Mouse (Mus musculus) erythroid progenitor cell, adult 5-6 weeks (primary cell): ENCODE results near the gene Magi1. TPM values are rescaled to one million over a fixed set of nuclear protein-coding genes. Genes with fewer than 3 reads are reported as not detected.
"Not testable (repeated sequence)": the region's sequence is repeated elsewhere in the genome, so short reads cannot be mapped to it uniquely, and the experiment has no call there.

Source experiments
- ATAC-seq: replicated peaks from 2 replicates; pipeline ENCODE4 v1.8.0; 2016; ENCODE audit warnings: moderate number of reproducible peaks, mild to moderate bottlenecking, moderate TSS enrichment, inconsistent platforms; ENCODE audit not compliant: poor library complexity, low FRiP score, severe bottlenecking
- total RNA-seq, 2 experiments: library from RNA; stranded (forward) in 1 of 2; stranded (reverse) in 1 of 2; fragments of 150-400 nt in 1 of 2; fragments of 186-747, 209-891 nt in 1 of 2; gene quantifications; 2 replicates each; pipeline versions ENCODE4 v1.2.3 to v1.2.4; 2015 to 2017; ENCODE audit warnings: low replicate concordance in 2 of 2

Gene Magi1
- total RNA-seq, 2 experiments from 2014 or later: not detected

DNA sequence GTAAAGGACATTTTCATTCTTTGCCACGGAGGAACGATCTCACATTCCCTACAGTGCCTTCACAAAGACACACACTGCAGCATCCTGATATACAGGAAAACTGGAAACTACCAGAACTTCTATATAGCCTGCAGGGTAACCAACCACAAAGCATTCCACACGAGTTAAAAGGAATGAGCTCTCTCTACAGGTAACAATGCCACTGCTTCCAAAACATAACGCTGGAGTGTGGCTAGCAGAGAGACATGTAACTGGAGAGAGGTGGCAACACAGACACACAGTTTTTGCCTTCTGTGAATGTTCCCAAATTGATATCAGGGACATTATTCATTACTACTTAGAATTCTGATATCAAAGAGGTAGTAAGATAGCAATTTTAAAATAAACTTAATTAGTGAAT lies 564.2 kb downstream of the Magi1 start:
- ATAC-seq: no peak

DNA sequence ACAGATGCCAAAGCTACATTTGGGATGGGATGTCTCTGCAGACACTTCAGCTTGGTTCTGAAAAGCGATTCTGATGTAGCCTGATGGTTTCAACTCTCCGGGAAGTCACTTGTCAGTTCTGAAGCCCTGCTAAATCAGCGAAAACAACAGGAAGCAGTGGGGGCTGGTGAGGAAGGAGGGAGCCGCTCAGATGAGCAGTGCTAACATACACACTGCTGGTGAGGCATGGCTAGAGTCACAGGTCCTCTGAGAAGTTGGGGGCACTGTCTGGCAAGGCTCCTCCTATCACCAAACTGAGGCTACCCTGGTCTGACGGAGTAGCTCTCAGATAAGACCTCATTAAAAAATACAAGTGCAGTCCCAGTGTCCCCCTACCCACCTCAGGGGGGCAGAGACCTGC lies 565.3 kb downstream of the Magi1 start:
- ATAC-seq: no peak

DNA sequence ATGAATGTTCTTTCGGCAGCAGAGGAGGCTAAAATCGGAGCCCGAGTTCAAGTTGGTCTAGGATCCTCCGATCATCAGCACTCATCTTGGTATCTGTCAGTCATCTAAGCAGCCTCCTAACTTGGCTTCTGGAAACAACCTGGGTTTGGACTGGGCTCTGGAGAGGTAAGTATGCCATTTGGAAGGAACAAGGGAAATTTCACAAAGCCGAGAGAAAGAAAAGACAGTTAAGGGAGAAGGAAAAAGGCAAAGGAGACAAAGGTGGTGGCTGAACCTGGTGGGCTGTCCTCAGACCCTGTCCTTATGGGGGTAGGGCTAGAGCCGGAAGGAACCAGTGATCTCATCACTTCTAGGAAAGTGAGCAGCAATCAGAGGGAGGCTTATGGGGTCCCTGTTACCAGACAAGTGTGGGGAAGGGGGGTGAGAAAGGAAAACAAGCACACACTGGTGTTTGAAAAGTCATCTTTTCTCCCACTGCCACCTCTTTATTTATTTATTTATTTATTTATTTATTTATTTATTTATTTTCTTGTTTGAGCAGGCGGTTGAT lies 565.8 kb downstream of the Magi1 start:
- ATAC-seq: no peak

DNA sequence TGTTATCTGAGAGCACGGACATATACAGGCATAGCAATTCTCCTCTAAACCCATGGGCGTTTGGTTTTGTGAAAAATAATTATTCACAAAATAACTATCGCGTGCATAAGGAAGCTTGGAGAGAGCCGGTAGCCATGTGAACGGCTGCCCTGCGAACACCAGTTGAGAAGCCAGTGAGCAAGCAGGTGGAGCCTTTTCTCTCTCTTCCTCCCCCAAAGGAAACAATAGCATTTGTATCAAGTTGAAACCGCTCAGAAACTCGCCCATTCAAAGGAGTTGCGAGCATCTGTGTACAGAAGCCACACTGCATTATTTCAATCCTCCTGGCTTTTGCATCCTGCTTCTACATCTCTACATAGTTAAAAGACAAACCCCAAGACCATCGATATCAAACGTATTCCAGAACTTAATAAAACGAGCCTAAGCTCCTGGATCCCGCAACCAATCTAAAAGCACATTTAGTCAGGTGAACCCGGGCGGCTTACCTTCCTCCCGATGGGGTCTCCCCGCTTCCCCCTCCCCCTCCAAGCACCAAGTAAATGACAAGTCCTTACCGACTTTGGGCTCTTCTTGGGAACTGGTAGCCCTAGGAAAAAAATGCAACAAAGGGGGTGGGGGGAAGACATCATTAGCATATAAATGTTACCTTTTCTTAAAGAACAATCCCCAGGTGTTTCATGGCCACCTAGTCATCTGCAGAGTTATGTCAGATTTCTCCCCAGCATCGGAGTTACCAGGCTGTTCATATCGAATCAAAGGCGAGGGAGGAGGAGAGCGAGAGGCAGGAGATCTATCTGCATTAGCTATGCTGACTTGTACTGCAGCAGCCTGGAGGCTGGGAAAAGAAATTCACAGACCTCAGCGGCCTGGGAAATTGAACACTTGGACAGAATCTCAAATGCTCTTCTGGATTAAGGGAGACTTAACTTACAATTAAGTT lies 566.8 kb downstream of the Magi1 start:
- no peak for ATAC-seq

DNA sequence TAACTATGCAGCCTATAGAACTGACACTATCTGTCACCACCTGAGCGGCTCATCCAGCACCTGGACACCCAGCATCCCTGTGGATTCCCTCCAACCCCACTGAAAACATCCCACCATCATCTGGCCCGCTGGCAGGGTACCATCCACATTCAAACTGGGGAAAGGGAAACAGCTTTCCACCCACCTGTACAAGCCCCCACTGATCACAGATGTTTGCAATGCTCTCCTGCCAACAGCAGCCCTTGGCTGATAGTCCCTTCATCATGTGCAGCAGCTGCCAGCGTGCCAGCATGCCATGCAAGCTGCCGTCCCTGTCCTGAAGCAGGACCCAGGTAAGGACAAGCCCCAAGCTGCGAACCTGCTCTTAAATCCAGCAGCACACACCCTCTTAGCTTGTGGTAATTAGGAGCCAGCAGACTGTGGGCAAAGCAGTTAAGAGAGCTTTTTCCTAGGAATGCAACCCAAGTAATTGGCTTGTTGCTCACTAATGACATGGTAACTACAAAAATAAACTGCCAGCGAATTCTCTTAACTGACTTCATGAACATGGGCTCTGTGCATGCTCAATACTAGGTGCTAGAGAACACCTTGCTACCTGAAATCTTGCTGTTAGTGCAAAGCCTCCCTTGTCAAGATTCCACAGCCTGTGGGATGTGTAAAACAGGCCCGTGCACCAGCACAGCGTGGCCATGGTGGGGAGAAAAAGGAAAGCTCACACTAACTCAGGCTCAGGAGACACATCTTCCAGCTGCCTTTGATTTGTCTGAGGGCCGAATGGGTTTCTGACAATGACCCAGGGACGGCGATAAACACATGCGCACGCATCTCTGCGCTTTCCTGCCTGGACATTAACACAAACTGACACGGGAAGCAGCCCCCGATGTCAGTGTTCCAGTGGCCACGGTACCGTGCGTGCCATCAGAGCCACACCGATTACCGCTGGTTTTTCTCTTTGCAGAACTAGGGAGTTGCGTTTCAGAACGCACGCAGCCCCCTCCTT lies 568.2 kb downstream of the Magi1 start:
- no peak for ATAC-seq

DNA sequence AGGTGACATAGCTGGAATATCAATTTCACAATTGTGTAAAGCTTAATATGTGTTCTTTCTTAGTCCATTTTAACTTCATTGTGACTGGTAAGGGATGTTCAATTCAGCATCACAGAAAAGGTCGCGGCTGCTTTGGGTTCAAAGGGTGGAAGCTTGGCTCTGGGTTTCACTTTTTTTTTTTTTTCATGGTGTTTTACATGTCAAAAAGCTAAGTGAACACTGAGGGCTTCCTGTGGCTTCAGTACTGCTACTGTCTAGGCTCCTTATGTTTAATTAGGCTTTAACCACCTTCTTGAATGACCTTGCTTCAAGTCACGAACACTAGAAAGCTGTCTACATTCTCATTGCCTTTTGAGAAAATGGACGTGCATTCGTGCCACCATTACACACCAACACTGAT lies 579.4 kb downstream of the Magi1 start:
- ATAC-seq: no peak

DNA sequence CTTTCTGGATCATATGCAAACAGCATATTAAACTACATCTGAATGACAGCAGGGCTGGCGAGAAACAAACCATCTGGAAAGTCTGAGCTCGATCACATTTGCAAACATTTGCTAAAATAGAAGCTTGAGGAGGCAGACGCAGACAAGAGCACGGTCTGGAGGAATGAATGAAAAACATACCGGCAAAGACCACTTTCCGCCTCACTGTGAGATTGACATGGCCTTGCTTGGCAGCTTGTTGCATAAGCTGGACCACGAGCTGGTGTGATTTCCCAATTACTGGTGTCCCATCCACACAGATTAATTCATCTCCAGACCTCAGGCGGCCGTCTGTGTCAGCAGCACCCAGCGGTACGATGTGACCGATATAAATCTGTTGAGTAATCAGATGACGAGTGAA lies 584.3 kb downstream of the Magi1 start:
- ATAC-seq: no peak

DNA sequence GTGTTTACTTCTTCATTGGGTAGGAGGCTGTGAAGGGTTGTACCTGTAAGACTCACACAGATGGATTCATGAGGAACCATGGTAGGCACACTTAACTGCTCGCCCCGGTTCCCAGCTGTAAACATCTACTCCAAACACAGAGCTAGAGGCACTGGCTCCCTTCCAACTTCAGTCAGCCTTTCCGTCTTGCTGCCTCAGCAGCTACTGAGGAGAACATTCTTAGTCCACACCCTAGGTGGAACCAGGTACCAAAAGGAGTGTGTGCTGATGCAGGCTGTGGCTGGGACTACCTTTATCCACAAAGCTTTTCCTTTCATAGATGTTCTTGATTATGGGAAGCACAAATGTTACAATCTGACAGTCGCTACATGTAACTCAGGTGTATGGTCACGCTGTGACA lies 585.8 kb downstream of the Magi1 start:
- ATAC-seq: no peak

DNA sequence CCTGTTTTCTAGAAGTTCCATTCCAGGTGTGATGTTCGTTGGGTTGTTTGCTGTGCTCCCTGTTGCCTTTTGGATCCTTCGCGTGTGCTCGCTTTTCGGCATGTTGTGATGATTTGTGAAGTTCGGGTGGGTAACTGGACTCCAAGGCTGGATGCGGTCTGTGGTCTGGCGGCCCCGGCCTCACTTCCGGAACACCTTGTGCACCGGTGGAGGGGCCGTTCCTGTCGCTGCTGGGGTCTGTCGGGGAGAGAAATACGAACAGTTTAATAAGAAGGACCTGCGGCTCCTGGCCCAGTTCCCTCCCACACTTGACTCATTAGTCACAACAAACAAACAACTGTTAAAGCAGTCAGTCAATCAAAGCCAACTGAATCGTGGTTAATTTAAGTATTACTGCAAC lies 605.0 kb downstream of the Magi1 start:
- no peak for ATAC-seq

DNA sequence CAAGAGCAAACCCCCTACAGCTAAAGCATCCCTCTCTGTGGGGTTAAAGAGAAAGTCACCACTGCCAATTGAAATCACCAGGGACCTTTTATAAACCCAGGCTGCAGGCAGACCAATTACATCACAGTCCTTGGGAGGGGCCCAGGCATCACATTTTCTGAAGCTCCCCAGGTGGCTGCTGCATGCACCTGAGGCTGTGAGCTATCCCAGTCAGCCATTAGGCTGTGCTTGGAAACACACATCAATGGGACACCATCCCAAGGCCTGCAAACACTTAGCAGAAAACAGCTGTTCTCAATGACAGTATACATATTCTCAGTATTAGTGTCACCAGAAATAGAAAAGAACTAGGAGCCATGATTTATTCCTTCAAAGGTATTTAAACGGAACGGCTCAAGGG lies 617.0 kb downstream of the Magi1 start:
- ATAC-seq: no peak

DNA sequence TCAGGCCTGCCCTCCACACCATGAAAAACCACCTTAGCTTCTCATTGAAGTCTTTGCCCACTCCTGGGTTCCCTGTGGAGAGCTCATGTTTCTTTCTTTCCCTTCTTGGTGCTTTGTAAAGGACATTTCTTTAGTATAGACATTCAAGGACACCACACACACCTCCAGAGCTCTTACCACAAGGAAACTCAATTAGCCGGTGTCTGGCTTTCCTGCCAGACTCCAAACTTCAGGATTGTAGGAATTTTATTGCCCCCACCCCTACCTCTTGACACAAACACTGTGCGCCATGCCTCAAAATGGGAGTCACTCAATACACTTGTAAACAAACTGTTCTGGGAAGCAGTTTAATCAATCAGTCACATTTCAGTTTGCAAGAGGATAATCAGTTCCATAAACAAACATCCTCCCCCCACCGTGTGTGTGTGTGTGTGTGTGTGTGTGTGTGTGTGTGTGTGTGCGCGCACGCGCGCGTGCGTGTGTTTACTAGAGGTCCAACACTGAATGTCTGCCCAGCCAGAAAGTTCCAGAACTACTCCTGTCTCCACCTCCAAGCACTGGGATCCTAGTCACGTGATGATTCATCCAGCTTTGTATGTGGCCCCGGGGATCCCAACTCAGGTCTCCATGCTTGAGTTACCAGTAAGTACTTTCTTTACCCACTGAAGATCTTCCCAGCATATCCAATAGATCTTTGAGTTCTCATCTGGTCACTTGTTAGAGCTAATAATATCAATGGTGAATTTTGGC lies 618.5 kb downstream of the Magi1 start:
- no peak for ATAC-seq

DNA sequence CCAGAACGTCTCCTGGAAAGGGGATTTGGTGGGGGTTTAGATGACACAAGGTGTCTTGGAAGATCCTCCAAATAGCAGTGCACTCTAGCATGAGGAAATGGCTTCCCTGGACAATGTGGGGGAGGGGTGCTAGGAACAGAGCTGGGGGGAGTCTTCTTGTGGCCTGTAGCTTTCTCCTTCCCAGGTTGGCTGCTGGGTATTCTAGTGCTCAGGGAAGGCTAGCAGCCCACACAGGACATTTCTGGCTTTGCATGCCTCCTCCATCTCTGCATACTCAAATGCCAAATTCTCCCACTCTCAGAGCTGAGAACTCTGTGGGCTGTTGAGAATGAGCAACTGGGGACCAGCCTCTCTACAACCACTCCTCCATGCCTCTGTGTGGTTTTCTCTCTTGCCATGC lies 622.6 kb downstream of the Magi1 start:
- no peak for ATAC-seq

DNA sequence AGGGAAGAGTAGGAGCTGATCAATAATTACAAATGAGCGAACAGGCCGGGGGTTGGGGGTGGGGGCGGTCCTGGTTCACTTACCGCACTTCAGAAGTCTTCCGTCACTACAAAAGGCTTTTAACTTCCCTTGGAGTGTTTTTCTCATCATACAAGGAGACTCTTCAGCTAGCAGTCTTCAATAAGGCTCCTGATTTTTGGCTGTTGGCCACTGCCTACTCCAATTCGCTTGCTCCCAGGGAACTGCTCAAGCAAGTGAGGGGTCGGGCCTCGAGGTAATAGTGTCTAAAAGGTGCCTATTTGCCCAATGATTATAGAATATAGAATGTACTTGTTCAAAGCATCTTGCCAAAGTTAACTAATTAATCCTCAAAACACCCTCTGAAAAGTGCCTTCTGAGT lies 624.2 kb downstream of the Magi1 start:
- ATAC-seq: no peak

DNA sequence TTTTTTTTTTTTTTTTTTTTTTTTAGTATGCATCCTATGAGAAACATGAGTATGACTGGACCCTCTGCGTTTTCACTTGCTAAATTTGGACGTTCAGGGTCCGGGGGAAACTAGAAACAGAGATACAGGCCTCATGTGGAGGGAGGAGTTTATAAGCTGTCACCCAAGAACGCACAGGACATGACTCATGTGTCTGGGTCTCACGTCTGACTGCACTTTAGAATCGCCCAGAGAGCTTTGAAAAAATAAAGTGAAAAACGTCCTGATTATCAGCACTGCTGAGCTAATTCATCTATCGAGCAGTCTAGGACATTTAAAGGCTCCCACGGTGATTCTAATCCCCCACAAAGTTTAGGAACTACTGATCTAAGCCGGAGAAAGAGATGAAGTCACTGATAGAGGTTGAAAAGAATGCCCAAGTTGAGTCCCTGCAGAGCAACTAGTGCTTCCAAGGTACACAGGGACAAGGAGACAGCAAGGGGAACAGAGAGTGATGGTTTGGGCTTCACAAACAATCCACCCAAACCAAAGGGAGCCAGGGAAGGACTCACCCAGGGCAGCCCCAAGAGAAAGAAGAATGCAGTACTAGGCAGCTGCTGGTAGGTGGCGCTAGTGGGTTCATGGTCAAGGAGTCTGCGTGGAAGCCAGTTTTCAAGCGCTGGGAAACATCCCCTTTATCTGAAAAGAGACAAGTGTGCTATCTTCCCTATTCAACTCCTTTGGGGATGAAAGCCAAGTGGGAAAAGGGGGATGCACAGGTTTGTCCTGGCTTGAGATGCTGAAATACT lies 626.3 kb downstream of the Magi1 start:
- no peak for ATAC-seq

DNA sequence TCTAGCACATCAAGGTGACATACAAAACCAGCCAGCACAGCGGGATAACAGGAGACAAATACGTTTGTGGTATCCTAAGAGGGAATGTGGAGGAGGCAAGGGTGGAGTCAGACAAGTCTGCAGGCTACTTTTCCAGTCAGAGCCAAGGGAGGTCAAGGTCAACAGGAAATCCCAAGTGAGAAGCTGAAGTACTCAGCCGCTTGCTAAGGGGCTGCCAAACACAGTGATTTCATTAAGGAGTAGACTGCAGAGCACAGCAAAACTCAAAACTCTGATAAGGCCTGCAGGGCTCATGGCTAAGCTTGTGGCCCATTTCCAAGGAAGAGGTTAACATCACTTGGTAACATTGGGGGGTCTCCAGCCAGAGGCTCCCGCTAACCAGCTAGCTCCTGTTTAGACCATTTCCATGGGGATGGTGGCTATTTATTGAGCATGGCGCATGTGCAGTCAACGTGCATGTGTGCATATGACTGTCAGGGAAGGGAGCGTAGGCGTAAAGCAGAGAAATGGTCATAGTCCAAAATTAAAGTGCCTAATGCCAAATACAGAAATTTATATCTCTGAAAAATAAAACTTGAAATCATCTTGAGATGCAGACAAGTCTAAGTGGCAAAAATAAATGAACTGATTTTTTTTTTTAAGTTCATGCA lies 635.0 kb downstream of the Magi1 start:
- no peak for ATAC-seq

DNA sequence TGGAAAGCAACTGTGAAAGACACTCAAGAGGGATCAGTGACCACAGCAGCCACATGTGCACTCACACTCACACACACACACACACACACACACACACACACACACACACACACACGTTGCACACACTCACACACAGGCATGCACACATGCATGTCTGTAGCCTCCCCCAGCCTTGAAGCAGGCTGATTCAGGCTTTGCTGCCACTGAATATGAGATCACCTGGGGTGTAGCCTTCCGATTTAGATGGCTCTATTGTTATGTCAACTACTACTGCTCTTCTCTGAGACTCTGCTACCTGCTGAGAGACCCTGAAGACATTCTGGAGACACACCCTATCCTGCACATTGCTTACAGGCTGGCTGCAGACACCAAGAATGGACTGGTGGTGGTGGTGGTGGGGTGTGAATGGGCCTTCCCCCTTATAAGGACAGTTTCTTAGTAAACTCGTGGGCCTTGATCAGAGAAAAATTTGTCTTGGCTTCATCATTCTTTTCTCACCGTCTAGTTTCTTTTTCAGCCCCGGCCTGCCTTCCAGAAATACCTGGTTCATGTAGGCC lies 653.9 kb downstream of the Magi1 start:
- not testable (repeated sequence) for ATAC-seq

DNA sequence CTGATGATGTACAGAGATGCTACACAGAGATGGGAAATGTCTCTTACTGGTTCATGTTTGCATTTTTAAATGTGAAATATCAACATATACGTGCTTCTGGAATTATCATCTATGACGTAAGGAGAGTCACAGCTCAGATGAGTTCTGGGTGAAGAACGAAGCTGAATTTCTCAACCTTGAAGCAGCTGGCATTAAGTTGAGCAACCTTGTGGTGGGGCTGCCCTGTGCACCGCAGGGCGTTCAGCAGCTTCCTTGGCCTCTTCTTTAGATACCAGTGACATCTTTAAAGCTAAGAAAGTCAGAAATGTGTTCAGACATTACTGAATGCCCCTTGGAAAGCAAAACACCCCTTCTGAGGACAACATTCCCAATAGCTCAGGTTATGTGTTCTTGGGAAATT lies 656.5 kb downstream of the Magi1 start:
- no peak for ATAC-seq
